Mouse (Mus musculus): ENCODE data around the gene Gpr6.

Gene Gpr6

GRCm38 (mm10) chr10:41072116-41072515, at the start of gene Gpr6:
TSS of gene Gpr6 (minus strand) at chr10:41072285.
- no peak for DNase-seq (ENCODE audit: low spot score in 2 of 2)

- no peak for DNase-seq (ENCODE audit: low spot score in 2 of 2)
These were observed 28.0 kb upstream of the Gpr6 start for GRCm38 (mm10) chr10:41100060-41100459.

- no peak for DNase-seq (ENCODE audit: low spot score in 2 of 2)
These were observed 26.1 kb upstream of the Gpr6 start for GRCm38 (mm10) chr10:41098137-41098536.

- DNase-seq (ENCODE audit: low spot score in 2 of 2): no peak
These were observed 16.8 kb upstream of the Gpr6 start for GRCm38 (mm10) chr10:41088852-41089251.

- DNase-seq (ENCODE audit: low spot score in 2 of 2): no peak
These were observed 389 bp downstream of the Gpr6 start for GRCm38 (mm10) chr10:41071696-41072095.

GRCm38 (mm10) chr10:41070693-41071651, 1.1 kb downstream of the Gpr6 start:
- DNase-seq (ENCODE audit: low spot score in 2 of 2): no peak

GRCm38 (mm10) chr10:41060250-41060831, 11.7 kb downstream of the Gpr6 start:
- DNase-seq (ENCODE audit: low spot score in 2 of 2): no peak

- no peak for DNase-seq (ENCODE audit: low spot score in 2 of 2)
These were observed 16.5 kb downstream of the Gpr6 start for GRCm38 (mm10) chr10:41055581-41055980.

- DNase-seq (ENCODE audit: low spot score in 2 of 2): no peak
These were observed 18.1 kb downstream of the Gpr6 start for GRCm38 (mm10) chr10:41054005-41054404.

- no peak for DNase-seq (ENCODE audit: low spot score in 2 of 2)
These were observed 29.8 kb downstream of the Gpr6 start for GRCm38 (mm10) chr10:41042272-41042671.

- DNase-seq (ENCODE audit: low spot score in 2 of 2): no peak
These were observed 30.6 kb downstream of the Gpr6 start for GRCm38 (mm10) chr10:41041478-41041877.

- DNase-seq (ENCODE audit: low spot score in 2 of 2): no peak
These were observed 31.5 kb downstream of the Gpr6 start for GRCm38 (mm10) chr10:41040530-41041085.

- no peak for DNase-seq (ENCODE audit: low spot score in 2 of 2)
These were observed 33.6 kb downstream of the Gpr6 start for GRCm38 (mm10) chr10:41038476-41038875.

- DNase-seq (ENCODE audit: low spot score in 2 of 2): no peak
These were observed 34.4 kb downstream of the Gpr6 start for GRCm38 (mm10) chr10:41037722-41038121.

- DNase-seq (ENCODE audit: low spot score in 2 of 2): no peak
These were observed 39.3 kb downstream of the Gpr6 start for GRCm38 (mm10) chr10:41032811-41033210.

GRCm38 (mm10) chr10:41024860-41025259, 47.2 kb downstream of the Gpr6 start:
- no peak for DNase-seq (ENCODE audit: low spot score in 2 of 2)

GRCm38 (mm10) chr10:41024406-41024805, 47.7 kb downstream of the Gpr6 start:
- DNase-seq (ENCODE audit: low spot score in 2 of 2): no peak

- no peak for DNase-seq (ENCODE audit: low spot score in 2 of 2)
These were observed 49.9 kb downstream of the Gpr6 start for GRCm38 (mm10) chr10:41022226-41022625.
